Mouse (Mus musculus): ENCODE results near the gene Rrn3. TPM values are rescaled to one million over a fixed set of nuclear protein-coding genes. Genes with fewer than 3 reads are reported as not detected.
"Not testable (repeated sequence)": the region's sequence is repeated elsewhere in the genome, so short reads cannot be mapped to it uniquely, and the experiment has no call there.

The Rrn3 gene
- total and polyA plus RNA-seq, 3 experiments: 60.0 to 92.8 TPM; not detected in 1

- H3K9me3 ChIP-seq (replicated peaks; ENCODE audit: insufficient read depth, low read length): no peaks in the 10 kb centered on the region
- no peak for DNase-seq (ENCODE audit: low read depth, low spot score)
- peaks cover 5% of the 10 kb centered on the region in 2 experiments for H3K27me3 ChIP-seq (ENCODE audit: control insufficient read depth in 1 of 2, insufficient read depth in 2 of 2, low read length in 2 of 2)
- H3K79me2 ChIP-seq (ENCODE audit: control insufficient read depth, insufficient read depth, low read length, poor library complexity): no peaks in the 10 kb centered on the region
- H3K4me3 ChIP-seq (ENCODE audit: control insufficient read depth in 1 of 2, insufficient read depth in 1 of 2, low read depth in 2 of 2, low read length in 2 of 2): no peak overlapping the region
- no peaks in the 10 kb centered on the region for H3K4me1 ChIP-seq (ENCODE audit: control insufficient read depth in 1 of 2, insufficient read depth in 2 of 2, low read length in 2 of 2)
- no peaks in the 10 kb centered on the region for H3K36me3 ChIP-seq (ENCODE audit: control insufficient read depth in 1 of 2, insufficient read depth in 2 of 2, low read length in 2 of 2)
- no peak overlapping the region for H3K27ac ChIP-seq (ENCODE audit: control insufficient read depth, low read depth, low read length)
- no peak for TF ChIP-seq UBTF (IDR thresholded peaks at IDR 0.05; ENCODE audit: borderline replicate concordance, insufficient read depth, low read depth, low read length)
- TF ChIP-seq MAZ (IDR thresholded peaks at IDR 0.05; ENCODE audit: low read depth, low read length): no peak
- TF ChIP-seq USF1 (IDR thresholded peaks at IDR 0.05; ENCODE audit: low read depth, low read length): no peak
- no peak for TF ChIP-seq GATA1 (IDR thresholded peaks at IDR 0.05; ENCODE audit: low read depth, low read length)
- H3K9ac ChIP-seq (ENCODE audit: control insufficient read depth, low read depth, low read length, poor library complexity, severe bottlenecking): no peak overlapping the region
Measured at GRCm38 (mm10) chr16:13748124-13748523, 32.4 kb upstream of the Rrn3 start.

- DNase-seq (ENCODE audit: low read depth, low spot score); H3K4me1 ChIP-seq (ENCODE audit: control insufficient read depth in 1 of 2, insufficient read depth in 2 of 2, low read length in 2 of 2); H3K27me3 ChIP-seq (ENCODE audit: control insufficient read depth in 1 of 2, insufficient read depth in 2 of 2, low read length in 2 of 2); H3K79me2 ChIP-seq (ENCODE audit: control insufficient read depth, insufficient read depth, low read length, poor library complexity); H3K36me3 ChIP-seq (ENCODE audit: control insufficient read depth in 1 of 2, insufficient read depth in 2 of 2, low read length in 2 of 2); H3K4me3 ChIP-seq (ENCODE audit: control insufficient read depth in 1 of 2, insufficient read depth in 1 of 2, low read depth in 2 of 2, low read length in 2 of 2); H3K27ac ChIP-seq (ENCODE audit: control insufficient read depth, low read depth, low read length); H3K9ac ChIP-seq (ENCODE audit: control insufficient read depth, low read depth, low read length, poor library complexity, severe bottlenecking); H3K9me3 ChIP-seq (replicated peaks; ENCODE audit: insufficient read depth, low read length): not testable (repeated sequence)
Measured at GRCm38 (mm10) chr16:13748813-13749212, 31.7 kb upstream of the Rrn3 start.

GRCm38 (mm10) chr16:13749306-13749705, 31.2 kb upstream of the Rrn3 start:
- Histone ChIP-seq H3K4me1 (ENCODE audit: control insufficient read depth in 1 of 2, insufficient read depth in 2 of 2, low read length in 2 of 2) (no peaks in the 10 kb centered on the region), H3K9ac (ENCODE audit: control insufficient read depth, low read depth, low read length, poor library complexity, severe bottlenecking) (no peak overlapping the region), H3K4me3 (ENCODE audit: control insufficient read depth in 1 of 2, insufficient read depth in 1 of 2, low read depth in 2 of 2, low read length in 2 of 2) (no peak overlapping the region), H3K27me3 (ENCODE audit: control insufficient read depth in 1 of 2, insufficient read depth in 2 of 2, low read length in 2 of 2) (peaks cover 5% of the 10 kb centered on the region in 2 experiments), H3K27ac (ENCODE audit: control insufficient read depth, low read depth, low read length) (no peak overlapping the region), H3K9me3 (replicated peaks; ENCODE audit: insufficient read depth, low read length) (no peaks in the 10 kb centered on the region), H3K36me3 (ENCODE audit: control insufficient read depth in 1 of 2, insufficient read depth in 2 of 2, low read length in 2 of 2) (peaks cover 0 to 3% of the 10 kb centered on the region in 2 experiments; a peak in 2 of 4 replicates), H3K79me2 (ENCODE audit: control insufficient read depth, insufficient read depth, low read length, poor library complexity) (no peaks in the 10 kb centered on the region)
- TF ChIP-seq MAZ (IDR thresholded peaks at IDR 0.05; ENCODE audit: low read depth, low read length) (no peak), HCFC1 (IDR thresholded peaks at IDR 0.05; ENCODE audit: low read depth, low read length) (no peak), UBTF (IDR thresholded peaks at IDR 0.05; ENCODE audit: borderline replicate concordance, insufficient read depth, low read depth, low read length) (no peak), GABPA (IDR thresholded peaks at IDR 0.05; ENCODE audit: low read depth, low read length) (no peak), POLR2A (IDR thresholded peaks at IDR 0.05; ENCODE audit: control insufficient read depth in 1 of 2, insufficient read depth in 1 of 2, low read depth in 1 of 2, low read length in 2 of 2, poor library complexity in 1 of 2) (no peak), MEF2A (IDR thresholded peaks at IDR 0.05; ENCODE audit: extremely low read depth, insufficient replicate concordance, low read depth, low read length, poor library complexity, severe bottlenecking) (no peak), BHLHE40 (IDR thresholded peaks at IDR 0.05; ENCODE audit: borderline replicate concordance, low read depth, low read length) (no peak), CTCF (IDR thresholded peaks at IDR 0.05 in 2 of 3, conservative IDR thresholded peaks at IDR 0.05 in 1 of 3; ENCODE audit: control insufficient read depth in 1 of 3, insufficient read depth in 1 of 3, low read depth in 2 of 3, low read length in 3 of 3, poor library complexity in 1 of 3, severe bottlenecking in 1 of 3) (no peak), RCOR1 (IDR thresholded peaks at IDR 0.05; ENCODE audit: low read depth, low read length) (no peak), MYB (IDR thresholded peaks at IDR 0.05; ENCODE audit: low read depth, low read length) (no peak), ELF1 (IDR thresholded peaks at IDR 0.05; ENCODE audit: low read depth, low read length) (no peak), MAX (IDR thresholded peaks at IDR 0.05; ENCODE audit: low read length) (no peak), MAFK (IDR thresholded peaks at IDR 0.05; ENCODE audit: borderline replicate concordance, low read depth, low read length) (no peak), USF1 (IDR thresholded peaks at IDR 0.05; ENCODE audit: low read depth, low read length) (no peak), USF2 (IDR thresholded peaks at IDR 0.05; ENCODE audit: borderline replicate concordance in 1 of 2, insufficient read depth in 1 of 2, low read depth in 1 of 2, low read length in 2 of 2) (no peak)
- no peak for DNase-seq (ENCODE audit: low read depth, low spot score)
